ENCODE assay signal across 12 mouse cellular contexts in genomic region chr5:121938065-121938849, GRCm38 (mm10).
DNase-seq lines count a peak whose midpoint lies in the region; ATAC-seq lines count a peak whose summit lies in the region.
"Had no signal": no experiment of that assay in that cellular context is flagged by ENCODE, and none has a peak within 500 bp of the region (broad histone marks: within the 10 kb centered on the region; RNA-seq: fewer than 3 reads in every experiment).

No protein-coding gene starts in this region.

- peaks cover 4% of the 10 kb centered on the region; the same call in 1 of the 2 replicates for H3K27me3 ChIP-seq in heart, embryonic 15.5 days
- no peaks in the 10 kb centered on the region for H3K27me3 ChIP-seq in forebrain, embryonic 12.5 days
- H3K27me3 ChIP-seq in hindbrain, embryonic 14.5 days (ENCODE audit: control insufficient read depth, insufficient read depth, low read length), result no peaks in the 10 kb centered on the region
- 0 out of 2 replicates have a peak, but pooled peaks cover 1% of the 10 kb centered on the region for H3K27me3 ChIP-seq in neural tube, embryonic 15.5 days (replicated peaks)

- no peaks in the 10 kb centered on the region for H3K9me3 ChIP-seq in heart, embryonic 15.5 days (replicated peaks)
- no peaks in the 10 kb centered on the region for H3K9me3 ChIP-seq in forebrain, embryonic 12.5 days
- no peaks in the 10 kb centered on the region for H3K9me3 ChIP-seq in hindbrain, embryonic 14.5 days (ENCODE audit: control insufficient read depth, low read length)
- H3K9me3 ChIP-seq in neural tube, embryonic 15.5 days (replicated peaks), result no peaks in the 10 kb centered on the region
- H3K9me3 ChIP-seq: liver, embryonic 13.5 days had no signal

- H3K36me3 ChIP-seq in heart, embryonic 15.5 days, result no peaks in the 10 kb centered on the region
- H3K36me3 ChIP-seq in forebrain, embryonic 12.5 days (replicated peaks), result no peaks in the 10 kb centered on the region
- H3K36me3 ChIP-seq in hindbrain, embryonic 14.5 days (replicated peaks; ENCODE audit: control insufficient read depth, insufficient read depth), result no peaks in the 10 kb centered on the region
- no peaks in the 10 kb centered on the region for H3K36me3 ChIP-seq in neural tube, embryonic 15.5 days
- H3K36me3 ChIP-seq: liver, embryonic 13.5 days had no signal

- no peak for DNase-seq in heart, postnatal 14 days
- DNase-seq in hindbrain, embryonic 14.5 days (ENCODE audit: low spot score), result no peak
- DNase-seq in frontal cortex, postnatal 14 days (ENCODE audit: low spot score in 2 of 2), result no peak
- no peak for DNase-seq in gastrocnemius, adult 18-20 months (ENCODE audit: low spot score)
- DNase-seq: adrenal gland, adult 2 months; kidney, adult 2 months; liver, embryonic 13.5 days had no signal

- no peak overlapping the region for H3K27ac ChIP-seq in heart, embryonic 15.5 days
- peak overlapping the region; percentile 84 for H3K27ac ChIP-seq in forebrain, embryonic 12.5 days
- 0 out of 2 replicates have a peak overlapping the region, but pooled peaks have one; percentile 36 for H3K27ac ChIP-seq in hindbrain, embryonic 14.5 days
- 0 out of 2 replicates have a peak overlapping the region, but pooled peaks have one; percentile 51 for H3K27ac ChIP-seq in neural tube, embryonic 15.5 days (replicated peaks)
- H3K27ac ChIP-seq: liver, embryonic 13.5 days had no signal

- peak; percentile 58; the same call in 1 of the 2 replicates for ATAC-seq in heart, embryonic 15.5 days (replicated peaks; ENCODE audit: insufficient number of reproducible peaks, insufficient read depth, low FRiP score, low read depth)
- peak; percentile 57; the same call in 1 of the 2 replicates for ATAC-seq in forebrain, embryonic 12.5 days (ENCODE audit: low FRiP score)
- no peak for ATAC-seq in hindbrain, embryonic 14.5 days (ENCODE audit: low FRiP score)
- ATAC-seq in neural tube, embryonic 15.5 days (ENCODE audit: low FRiP score), result no peak
- ATAC-seq: Patski had no signal

- no peak overlapping the region for H3K9ac ChIP-seq in heart, embryonic 15.5 days
- H3K9ac ChIP-seq in forebrain, embryonic 12.5 days, result peak overlapping the region; percentile 25
- H3K9ac ChIP-seq in hindbrain, embryonic 14.5 days, result no peak overlapping the region; the same call in 1 of the 2 replicates
- no peak overlapping the region for H3K9ac ChIP-seq in neural tube, embryonic 15.5 days (replicated peaks)
- H3K9ac ChIP-seq: liver, embryonic 13.5 days had no signal

- 45% methylated on average over 18 of the region's 18 CpGs for WGBS in heart, embryonic 15.5 days
- WGBS in forebrain, embryonic 12.5 days, result 18% methylated on average over 18 of the region's 18 CpGs
- 18% methylated on average over 18 of the region's 18 CpGs for whole genome bisulfite sequencing in hindbrain, embryonic 14.5 days
- WGBS in neural tube, embryonic 15.5 days, result 27% methylated on average over 18 of the region's 18 CpGs

- H3K4me3 ChIP-seq in heart, embryonic 15.5 days, result no peak overlapping the region
- H3K4me3 ChIP-seq in forebrain, embryonic 12.5 days (replicated peaks), result no peak overlapping the region
- H3K4me3 ChIP-seq in hindbrain, embryonic 14.5 days (replicated peaks; ENCODE audit: low read length), result no peak overlapping the region
- H3K4me3 ChIP-seq in neural tube, embryonic 15.5 days (replicated peaks), result no peak overlapping the region
- H3K4me3 ChIP-seq: erythroblast, embryonic 14.5 days; liver, embryonic 13.5 days had no signal

- H3K4me2 ChIP-seq in heart, embryonic 15.5 days, result no peak overlapping the region
- H3K4me2 ChIP-seq in forebrain, embryonic 12.5 days, result peak overlapping the region; percentile 26
- no peak overlapping the region for H3K4me2 ChIP-seq in hindbrain, embryonic 14.5 days (replicated peaks)
- H3K4me2 ChIP-seq in neural tube, embryonic 15.5 days, result no peak overlapping the region
- H3K4me2 ChIP-seq: liver, embryonic 13.5 days had no signal

- H3K4me1 ChIP-seq in heart, embryonic 15.5 days (replicated peaks), result peaks cover 20% of the 10 kb centered on the region
- H3K4me1 ChIP-seq in forebrain, embryonic 12.5 days, result peaks cover 51% of the 10 kb centered on the region
- H3K4me1 ChIP-seq in hindbrain, embryonic 14.5 days (replicated peaks; ENCODE audit: control insufficient read depth, insufficient read depth, low read length), result peaks cover 39% of the 10 kb centered on the region
- H3K4me1 ChIP-seq in neural tube, embryonic 15.5 days, result peaks cover 44% of the 10 kb centered on the region
- H3K4me1 ChIP-seq: liver, embryonic 13.5 days had no signal

- intact Hi-C loops in heart, postnatal 14 days (cut with DNase I), result no loop called here

Comparison
In these comparisons a context has a peak if more than half of its experiments do, and no peak if none do; other contexts are left out.
1. ATAC-seq: peak in heart, embryonic 15.5 days (single experiment) and forebrain, embryonic 12.5 days (single experiment); none in hindbrain, embryonic 14.5 days (single experiment) and neural tube, embryonic 15.5 days (single experiment).